In genomic region chr5:28136438-28136837, GRCm38 (mm10) we compare ENCODE assay signal across 26 mouse cellular contexts. TPM values are rescaled to one million over a fixed set of nuclear protein-coding genes. Genes with fewer than 3 reads are reported as not detected.
A peak's percentile ranks its signal among the peaks of the same experiment; 100 is the strongest.
DNase-seq lines count a peak whose midpoint lies in the region; ATAC-seq lines count a peak whose summit lies in the region.
"Had no signal": no experiment of that assay in that cellular context is flagged by ENCODE, and none has a peak within 500 bp of the region (broad histone marks: within the 10 kb centered on the region; RNA-seq: fewer than 3 reads in every experiment).

No protein-coding gene starts in this region.

- no peak overlapping the region for H3K4me2 ChIP-seq in forebrain, embryonic 16.5 days (ENCODE audit: low read length)
- no peak overlapping the region for H3K4me2 ChIP-seq in forebrain, embryonic 13.5 days
- no peak overlapping the region for H3K4me2 ChIP-seq in hindbrain, embryonic 16.5 days (ENCODE audit: low read length)
- H3K4me2 ChIP-seq: embryonic facial prominence, embryonic 13.5 days; heart, embryonic 11.5 days; limb, embryonic 15.5 days; liver, embryonic 15.5 days; midbrain, embryonic 12.5 days had no signal

- no peaks in the 10 kb centered on the region for H3K36me3 ChIP-seq in forebrain, embryonic 16.5 days (ENCODE audit: control insufficient read depth, insufficient read depth)
- H3K36me3 ChIP-seq in forebrain, embryonic 13.5 days (ENCODE audit: poor library complexity, severe bottlenecking), result no peaks in the 10 kb centered on the region
- no peaks in the 10 kb centered on the region for H3K36me3 ChIP-seq in hindbrain, embryonic 16.5 days (ENCODE audit: control insufficient read depth, insufficient read depth, low read length)
- H3K36me3 ChIP-seq: embryonic facial prominence, embryonic 13.5 days; limb, embryonic 15.5 days; liver, embryonic 15.5 days; midbrain, embryonic 12.5 days had no signal

- WGBS in forebrain, embryonic 16.5 days, result 27% methylated on average over 2 of the region's 2 CpGs
- 28% methylated on average over 2 of the region's 2 CpGs for WGBS in forebrain, embryonic 13.5 days
- WGBS in hindbrain, embryonic 16.5 days, result 38% methylated on average over 2 of the region's 2 CpGs

- peak; percentile 59 for DNase-seq in left cerebral cortex, postnatal 4 days
- DNase-seq in left cerebral cortex, postnatal 14 days (ENCODE audit: low spot score in 2 of 2), result no peak
- DNase-seq in Muller cell, postnatal 12 days (ENCODE audit: inconsistent ontology term), result peak; percentile 26
- no peak for DNase-seq in kidney, postnatal 36 days
- DNase-seq: B cell, adult 2 months; cerebellum, adult 9-11 months; heart, postnatal 10 days; kidney, adult 18-20 months; kidney, postnatal 10 days; right cerebral cortex, postnatal 14 days; thymus, postnatal 36 days had no signal

- H3K9ac ChIP-seq in forebrain, embryonic 16.5 days (replicated peaks; ENCODE audit: low read depth, low read length), result no peak overlapping the region
- no peak overlapping the region for H3K9ac ChIP-seq in forebrain, embryonic 13.5 days
- H3K9ac ChIP-seq in hindbrain, embryonic 16.5 days (ENCODE audit: low read depth, low read length), result no peak overlapping the region
- H3K9ac ChIP-seq: embryonic facial prominence, embryonic 13.5 days; limb, embryonic 15.5 days; liver, embryonic 15.5 days; midbrain, embryonic 12.5 days had no signal

- no peak overlapping the region for H3K27ac ChIP-seq in forebrain, embryonic 16.5 days (ENCODE audit: low read length)
- H3K27ac ChIP-seq in forebrain, embryonic 13.5 days, result no peak overlapping the region
- H3K27ac ChIP-seq in hindbrain, embryonic 16.5 days (ENCODE audit: low read depth, low read length), result no peak overlapping the region
- H3K27ac ChIP-seq: embryonic facial prominence, embryonic 13.5 days; left cerebral cortex, adult 2 months; limb, embryonic 15.5 days; liver, embryonic 15.5 days; macrophage; midbrain, embryonic 12.5 days had no signal

- no peaks in the 10 kb centered on the region for H3K4me1 ChIP-seq in forebrain, embryonic 16.5 days (replicated peaks; ENCODE audit: control insufficient read depth, insufficient read depth, low read length)
- H3K4me1 ChIP-seq in forebrain, embryonic 13.5 days, result no peaks in the 10 kb centered on the region; the same call in 1 of the 2 replicates
- H3K4me1 ChIP-seq in hindbrain, embryonic 16.5 days (ENCODE audit: control insufficient read depth, insufficient read depth, low read depth, low read length), result peaks cover 3% of the 10 kb centered on the region; the same call in 1 of the 2 replicates
- H3K4me1 ChIP-seq: embryonic facial prominence, embryonic 13.5 days; limb, embryonic 15.5 days; liver, embryonic 15.5 days; midbrain, embryonic 12.5 days had no signal

- peak; percentile 71 for ATAC-seq in forebrain, embryonic 16.5 days
- ATAC-seq in forebrain, embryonic 13.5 days, result no peak
- ATAC-seq in hindbrain, embryonic 16.5 days, result peak; percentile 94
- ATAC-seq in monocyte, adult 5-6 weeks (replicated peaks; ENCODE audit: insufficient number of reproducible peaks, low FRiP score, low TSS enrichment, poor library complexity, severe bottlenecking), result no peak

- peaks cover 3% of the 10 kb centered on the region; the same call in 1 of the 2 replicates for H3K27me3 ChIP-seq in forebrain, embryonic 16.5 days (replicated peaks; ENCODE audit: control insufficient read depth, insufficient read depth, low read length)
- peaks cover 37% of the 10 kb centered on the region for H3K27me3 ChIP-seq in forebrain, embryonic 13.5 days
- H3K27me3 ChIP-seq in hindbrain, embryonic 16.5 days (replicated peaks; ENCODE audit: control insufficient read depth, insufficient read depth, low read length), result no peaks in the 10 kb centered on the region

- no peaks in the 10 kb centered on the region for H3K9me3 ChIP-seq in forebrain, embryonic 16.5 days (ENCODE audit: control insufficient read depth, low read length)
- H3K9me3 ChIP-seq in forebrain, embryonic 13.5 days (replicated peaks), result no peaks in the 10 kb centered on the region
- no peaks in the 10 kb centered on the region for H3K9me3 ChIP-seq in hindbrain, embryonic 16.5 days (ENCODE audit: control insufficient read depth, low read length)
- H3K9me3 ChIP-seq: embryonic facial prominence, embryonic 13.5 days; limb, embryonic 15.5 days; liver, embryonic 15.5 days; midbrain, embryonic 12.5 days had no signal

- no peak overlapping the region for H3K4me3 ChIP-seq in forebrain, embryonic 16.5 days (replicated peaks; ENCODE audit: low read length)
- H3K4me3 ChIP-seq in forebrain, embryonic 13.5 days, result no peak overlapping the region
- H3K4me3 ChIP-seq in hindbrain, embryonic 16.5 days (ENCODE audit: low read length), result no peak overlapping the region
- H3K4me3 ChIP-seq: embryonic facial prominence, embryonic 13.5 days; left cerebral cortex, adult 2 months; limb, embryonic 15.5 days; liver, embryonic 15.5 days; midbrain, embryonic 12.5 days had no signal

- intact Hi-C loops in left cerebral cortex, postnatal 4 days (cut with DNase I), result no loop called here
- intact Hi-C loops in left cerebral cortex, postnatal 14 days (cut with DNase I), result no loop called here

RNA-seq across cellular contexts. Expression of gene En2, which starts 29.1 kb away (rescaled TPM):
- polyA plus RNA-seq in forebrain, embryonic 16.5 days (2015; fragmentation: Nextera tagmentation; extraction: Ambion mirVana), result not detected in 2 replicates
- 0.04 TPM in 1 of 2 replicates, not detected in the other for polyA plus RNA-seq in forebrain, embryonic 13.5 days (2015; fragmentation: Nextera tagmentation; extraction: Ambion mirVana)
- not detected for total RNA-seq in left cerebral cortex, postnatal 4 days (2021)
- total RNA-seq in left cerebral cortex, postnatal 14 days (2021), result under 1 TPM; 0.13 to 0.44 TPM
- polyA plus RNA-seq in hindbrain, embryonic 16.5 days (2015; fragmentation: Nextera tagmentation; extraction: Ambion mirVana), result 0.40 and 0.55 TPM in 2 replicates
- not detected in 3 replicates for total RNA-seq in monocyte, adult 5-6 weeks (2017)
- polyA plus RNA-seq: embryonic facial prominence, embryonic 13.5 days; heart, embryonic 11.5 days; limb, embryonic 15.5 days; liver, embryonic 15.5 days; lung, embryonic 16.5 days; macrophage; neural tube, embryonic 11.5 days; spleen, adult 2 months; stomach, embryonic 14.5 days had no signal

Comparison
In these comparisons a context has a peak if more than half of its experiments do, and no peak if none do; other contexts are left out.
1. ATAC-seq: peak in forebrain, embryonic 16.5 days (single experiment) and hindbrain, embryonic 16.5 days (single experiment); none in forebrain, embryonic 13.5 days (single experiment) and monocyte, adult 5-6 weeks (single experiment).
2. DNase-seq: peak in left cerebral cortex, postnatal 4 days (single experiment) and Muller cell, postnatal 12 days (single experiment); none in left cerebral cortex, postnatal 14 days (0 of 2) and kidney, postnatal 36 days (0 of 2).